Mouse (Mus musculus): ENCODE results near the gene Tmem130.

DNA sequence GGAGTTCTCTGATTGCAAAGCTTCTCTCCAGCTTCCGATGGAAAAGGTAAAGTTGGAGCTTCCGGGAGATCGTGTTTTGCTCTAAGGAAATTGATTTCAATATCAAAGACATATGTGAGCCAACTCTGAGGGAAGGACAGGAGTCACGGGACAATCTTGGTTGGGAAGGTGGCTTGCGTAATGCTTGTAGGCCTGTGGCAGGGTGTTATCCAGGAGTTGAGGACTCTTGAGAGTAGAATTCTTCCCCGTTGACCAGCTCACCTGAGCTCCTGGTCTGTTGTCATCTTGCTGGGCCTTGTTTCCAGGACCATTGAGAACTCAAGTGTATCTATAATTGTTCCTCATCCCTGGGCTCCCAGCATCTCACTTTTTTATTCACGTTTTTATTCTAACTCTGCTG lies 35.5 kb upstream of the Tmem130 start:
- no peak for TF ChIP-seq CTCF (IDR thresholded peaks at IDR 0.05; ENCODE audit: control insufficient read depth, insufficient read depth, insufficient read length)
- no peak for TF ChIP-seq CEBPB (IDR thresholded peaks at IDR 0.05; ENCODE audit: low read depth)
- TF ChIP-seq USF1 (IDR thresholded peaks at IDR 0.05; ENCODE audit: low read depth) = no peak
- TF ChIP-seq MYOG (IDR thresholded peaks at IDR 0.05; ENCODE audit: control insufficient read depth, extremely low read depth, insufficient read length) = no peak
- TF ChIP-seq MAX (IDR thresholded peaks at IDR 0.05) = no peak

Measured in C2C12 (cell line).